Mouse (Mus musculus) layer of hippocampus, adult 9-10 months (tissue): ENCODE data around the gene Exph5.

Experiments
- DNase-seq: peaks from one replicate; pipeline ENCODE4 v3.0.0; 2022; ENCODE audit warnings: low spot score

Exph5 gene

GRCm38 (mm10) chr9:53320894-53321650 is 19.6 kb downstream of the Exph5 start:
- DNase-seq: no peak

- DNase-seq: no peak
These were observed 20.2 kb downstream of the Exph5 start for GRCm38 (mm10) chr9:53321683-53322082.

GRCm38 (mm10) chr9:53323419-53324251 is 22.2 kb downstream of the Exph5 start:
- DNase-seq: no peak

- DNase-seq: no peak
These were observed 24.1 kb downstream of the Exph5 start for GRCm38 (mm10) chr9:53325363-53326090.

- no peak for DNase-seq
These were observed 26.7 kb downstream of the Exph5 start for GRCm38 (mm10) chr9:53328203-53328602.

GRCm38 (mm10) chr9:53329301-53330206 is 28.1 kb downstream of the Exph5 start:
- no peak for DNase-seq

GRCm38 (mm10) chr9:53330247-53330646 is 28.8 kb downstream of the Exph5 start:
- no peak for DNase-seq

GRCm38 (mm10) chr9:53333436-53333835 is 32.0 kb downstream of the Exph5 start:
- DNase-seq: no peak

- no peak for DNase-seq
These were observed 33.7 kb downstream of the Exph5 start for GRCm38 (mm10) chr9:53335131-53335530.

- DNase-seq: no peak
These were observed 38.1 kb downstream of the Exph5 start for GRCm38 (mm10) chr9:53339603-53340002.

GRCm38 (mm10) chr9:53340328-53340916 is 39.0 kb downstream of the Exph5 start:
- no peak for DNase-seq

GRCm38 (mm10) chr9:53340969-53341368 is 39.5 kb downstream of the Exph5 start:
- DNase-seq: no peak

GRCm38 (mm10) chr9:53341981-53342380 is 40.5 kb downstream of the Exph5 start:
- no peak for DNase-seq

- no peak for DNase-seq
These were observed 43.4 kb downstream of the Exph5 start for GRCm38 (mm10) chr9:53344646-53345432.

- DNase-seq: no peak
These were observed 44.3 kb downstream of the Exph5 start for GRCm38 (mm10) chr9:53345728-53346127.

GRCm38 (mm10) chr9:53346402-53346801 is 44.9 kb downstream of the Exph5 start:
- no peak for DNase-seq

GRCm38 (mm10) chr9:53349211-53349610 is 47.7 kb downstream of the Exph5 start:
- DNase-seq: no peak

- no peak for DNase-seq
These were observed 48.9 kb downstream of the Exph5 start for GRCm38 (mm10) chr9:53350331-53350730.

- DNase-seq: no peak
These were observed 50.4 kb downstream of the Exph5 start for GRCm38 (mm10) chr9:53351899-53352298.

GRCm38 (mm10) chr9:53353161-53353560 is 51.7 kb downstream of the Exph5 start:
- DNase-seq: no peak
